Mouse (Mus musculus): ENCODE measurements at regions not wholly inside any gene's neighbourhood (a gene's known extent, or its start where the extent isn't known, plus 50 kb on each side); places are given as distances from the start of the nearest gene placed in this dataset.

DNA sequence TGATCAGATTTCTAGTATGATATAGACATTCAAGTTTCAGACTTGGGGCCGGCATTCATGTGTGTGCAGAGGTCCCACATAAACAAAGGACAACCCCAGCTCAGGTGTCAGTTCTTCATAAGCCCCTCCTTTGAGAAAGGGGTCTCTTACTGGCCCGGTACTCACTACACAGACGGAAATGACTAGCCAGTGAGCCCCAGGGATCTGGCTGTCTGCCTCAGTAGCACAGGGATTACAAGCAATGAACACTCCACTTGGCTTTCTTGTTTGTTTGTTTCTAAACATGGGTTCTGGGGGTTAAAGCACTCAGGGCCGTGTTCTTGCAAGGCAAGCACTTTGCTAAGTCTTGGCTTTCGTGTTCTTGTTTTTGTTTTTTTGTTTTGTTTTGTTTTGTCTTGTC lies 115.3 kb upstream of the Atp6ap2 start:
- DNase-seq (ENCODE audit: low spot score) = no peak

DNA sequence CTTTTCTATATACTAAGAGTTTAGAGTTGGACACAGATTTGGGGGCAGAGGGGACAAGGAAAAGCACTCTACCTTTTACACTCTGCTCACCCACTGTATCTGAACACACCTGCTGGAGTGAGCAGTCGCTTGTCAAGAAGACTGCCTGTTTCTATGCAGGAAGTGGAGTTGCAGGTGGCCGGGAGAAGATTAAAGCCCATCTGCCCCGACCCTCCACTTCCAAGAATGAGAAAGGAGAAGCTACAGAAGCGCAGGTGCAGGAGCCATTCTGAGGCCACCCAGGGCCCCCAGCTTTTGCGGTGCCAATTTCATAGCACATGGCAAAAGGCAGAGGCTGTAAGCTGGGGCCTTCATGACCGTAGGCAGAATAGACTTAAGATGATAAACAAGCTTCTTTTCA lies 108.4 kb upstream of the Atp6ap2 start:
- DNase-seq (ENCODE audit: low spot score) = no peak

- DNase-seq (ENCODE audit: low spot score) = no peak
Measured at GRCm38 (mm10) chrX:12490957-12491356, 96.6 kb upstream of the Atp6ap2 start.

DNA sequence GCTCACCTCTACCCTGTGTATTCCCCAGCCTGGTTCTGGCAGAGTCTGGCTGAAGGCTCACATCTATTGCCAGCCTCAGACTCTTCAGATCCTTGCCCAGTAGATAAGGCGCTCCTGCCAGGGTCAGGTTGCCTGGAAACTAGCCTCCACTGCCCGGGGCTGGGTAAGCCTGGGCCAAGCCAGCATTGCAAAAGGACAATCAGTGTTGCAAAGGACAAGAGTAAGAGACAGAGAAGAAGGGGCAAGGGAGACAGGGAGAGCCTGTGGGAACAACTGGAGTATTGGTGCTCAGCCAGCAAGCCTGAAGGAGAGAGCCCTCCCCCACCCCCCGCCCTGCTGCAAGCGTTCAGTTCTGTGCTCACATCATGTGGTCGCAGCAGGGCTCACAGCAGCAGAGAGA lies 94.4 kb upstream of the Atp6ap2 start:
- DNase-seq (ENCODE audit: low spot score) = no peak

GRCm38 (mm10) chrX:12493916-12494315 lies 93.7 kb upstream of the Atp6ap2 start:
- no peak for DNase-seq (ENCODE audit: low spot score)

GRCm38 (mm10) chrX:12494535-12494934 lies 93.1 kb upstream of the Atp6ap2 start:
- no peak for DNase-seq (ENCODE audit: low spot score)

DNA sequence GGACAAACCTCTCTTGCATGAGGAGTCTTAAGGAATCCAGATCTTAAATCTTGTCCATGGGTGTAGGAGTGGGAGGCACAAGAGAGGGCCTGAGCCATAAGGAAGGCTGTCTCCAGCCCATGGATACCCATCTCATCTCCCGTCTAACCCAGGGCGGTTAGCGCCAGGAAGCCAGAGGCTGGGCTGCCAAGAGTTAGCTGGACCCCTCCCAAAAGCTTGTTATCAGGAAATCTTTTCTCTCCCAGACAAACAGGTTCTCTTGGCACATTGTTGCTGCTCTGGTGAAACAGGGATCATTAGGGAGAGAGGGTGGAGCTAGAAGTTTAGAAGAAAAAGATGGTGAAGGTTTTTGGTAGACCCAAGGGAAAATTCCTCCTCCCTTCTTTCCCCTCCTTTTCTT lies 87.0 kb upstream of the Atp6ap2 start:
- no peak for DNase-seq (ENCODE audit: low spot score)

DNA sequence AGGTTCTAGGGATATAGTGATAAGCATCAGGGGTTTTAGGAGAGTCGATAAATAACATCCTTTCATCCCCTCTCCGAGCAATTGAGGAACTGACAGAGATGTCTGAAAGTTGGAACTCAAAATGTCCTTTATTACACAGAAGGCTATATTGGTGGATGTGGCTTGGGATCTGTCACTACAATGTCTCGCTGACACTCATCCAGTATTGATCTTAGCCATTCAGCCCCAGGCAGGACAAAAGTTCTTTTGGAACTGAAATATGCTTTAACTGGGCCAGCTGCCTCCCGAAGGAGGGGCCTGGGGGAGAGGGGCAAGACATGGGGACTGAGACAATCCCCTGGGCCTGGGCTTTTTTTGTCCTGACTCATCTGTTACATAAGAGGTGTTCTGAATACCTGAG lies 85.2 kb upstream of the Atp6ap2 start:
- no peak for DNase-seq (ENCODE audit: low spot score)

DNA sequence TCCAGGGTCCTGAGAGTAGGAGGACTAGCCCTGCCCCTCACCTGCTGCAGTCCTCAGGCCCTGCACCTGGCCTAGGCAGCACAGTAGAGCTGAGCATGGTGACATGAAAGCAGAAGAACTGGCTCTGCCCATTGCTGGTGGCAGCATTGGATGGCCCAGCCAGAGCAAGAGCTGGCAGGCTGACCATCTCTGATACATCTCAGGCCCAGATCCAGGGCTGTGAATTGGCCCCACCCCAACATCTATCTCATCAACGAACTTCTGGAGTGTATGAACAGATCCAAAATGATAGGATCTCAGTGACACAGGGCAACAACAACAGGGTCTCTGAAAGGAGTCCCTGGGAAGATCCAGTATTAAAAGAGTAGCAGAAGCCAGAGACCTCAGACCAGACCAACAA lies 84.0 kb upstream of the Atp6ap2 start:
- no peak for DNase-seq (ENCODE audit: low spot score)

DNA sequence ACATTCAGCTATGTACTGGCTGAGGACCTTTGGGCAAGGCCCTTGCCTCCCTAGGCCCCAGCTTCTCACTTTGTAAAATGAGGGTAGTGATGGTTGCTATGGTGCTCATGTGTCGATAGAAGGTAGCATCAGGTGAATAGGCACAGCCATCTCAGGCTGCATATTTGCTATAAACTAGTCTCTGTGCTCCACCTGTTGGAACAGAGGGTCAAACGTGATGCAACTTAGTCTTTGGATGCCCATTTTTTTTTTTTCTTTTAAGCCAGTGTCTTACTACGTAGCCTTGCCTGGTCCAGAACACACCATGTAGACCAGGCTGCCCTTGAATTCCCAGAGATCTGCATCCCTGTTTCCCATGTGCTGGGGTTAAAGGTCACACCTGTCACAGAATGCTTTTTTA lies 76.5 kb upstream of the Atp6ap2 start:
- DNase-seq (ENCODE audit: low spot score) = no peak

DNA sequence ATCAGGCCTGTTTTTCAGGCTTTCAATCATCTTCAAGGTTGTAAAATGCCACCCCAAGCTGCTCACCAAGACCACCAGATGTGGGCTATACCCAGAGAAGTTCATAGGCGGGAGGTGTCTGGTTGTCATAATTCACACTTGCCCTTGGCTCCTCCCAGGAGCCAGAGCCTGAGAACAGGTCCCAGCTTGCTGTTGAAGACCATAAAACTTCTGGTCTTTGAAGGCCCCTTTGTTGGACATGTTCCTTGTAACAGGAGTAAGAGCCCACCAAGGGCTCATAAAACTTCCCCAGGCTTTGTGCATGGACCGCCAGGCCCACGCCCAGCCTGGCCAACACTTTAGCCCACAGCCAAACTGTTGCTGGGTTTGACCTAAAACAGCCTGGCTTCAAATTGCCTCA lies 62.6 kb upstream of the Atp6ap2 start:
- no peak for DNase-seq (ENCODE audit: low spot score)

DNA sequence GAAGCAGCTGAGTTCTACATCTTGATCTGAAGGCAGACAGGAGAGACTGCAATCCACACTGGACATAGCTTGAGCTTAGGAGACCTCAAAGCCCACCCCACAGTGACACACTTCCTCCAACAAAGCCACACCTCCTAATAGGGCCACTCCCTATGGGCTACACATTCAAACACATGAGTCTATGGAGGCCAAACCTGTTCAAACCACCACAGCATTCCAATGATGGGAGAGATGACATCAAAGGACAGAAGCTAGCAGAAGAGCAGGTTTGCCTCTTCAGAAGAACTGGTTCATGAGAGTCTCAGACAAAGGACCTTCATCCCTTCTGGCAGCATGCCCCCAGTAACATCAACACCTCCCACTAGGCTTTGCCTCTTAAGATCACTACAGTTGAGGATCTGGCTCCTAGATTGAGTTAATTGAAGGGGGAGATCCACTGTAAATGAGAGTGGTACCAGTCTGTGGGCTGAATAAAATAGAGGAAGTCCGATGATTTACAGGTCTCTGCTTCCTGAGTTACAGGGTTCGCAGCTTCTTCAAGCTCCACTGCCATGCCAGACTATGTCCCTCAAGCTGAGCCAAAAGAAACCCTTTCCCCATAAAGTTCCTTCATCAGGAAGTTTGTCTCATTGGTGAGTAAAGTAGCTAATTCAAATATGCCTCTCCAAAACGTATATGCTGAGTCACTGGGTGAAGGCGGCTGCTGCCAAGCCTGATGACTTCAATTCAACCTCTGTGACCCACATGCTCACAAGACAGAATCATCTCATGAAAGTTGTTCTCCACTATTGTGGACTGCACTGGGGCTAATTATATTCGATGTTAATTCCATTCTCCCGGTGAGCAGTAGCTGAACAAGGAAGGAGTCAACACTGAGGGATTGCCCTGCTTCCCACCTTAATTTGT lies 56.9 kb upstream of the Atp6ap2 start:
- no peak for DNase-seq (ENCODE audit: low spot score)
